Mouse (Mus musculus): ENCODE measurements around the gene Cep162. TPM values are rescaled to one million over a fixed set of nuclear protein-coding genes. Genes with fewer than 3 reads are reported as not detected.

The Cep162 gene
- polyA plus RNA-seq, 1 experiment from 2014 or later, result 7.8 TPM

- 0 out of 2 replicates have a peak, but pooled peaks have one; percentile 16 for ATAC-seq
Measured at GRCm38 (mm10) chr9:87145180-87145579, 110.2 kb downstream of the Cep162 start.

DNA sequence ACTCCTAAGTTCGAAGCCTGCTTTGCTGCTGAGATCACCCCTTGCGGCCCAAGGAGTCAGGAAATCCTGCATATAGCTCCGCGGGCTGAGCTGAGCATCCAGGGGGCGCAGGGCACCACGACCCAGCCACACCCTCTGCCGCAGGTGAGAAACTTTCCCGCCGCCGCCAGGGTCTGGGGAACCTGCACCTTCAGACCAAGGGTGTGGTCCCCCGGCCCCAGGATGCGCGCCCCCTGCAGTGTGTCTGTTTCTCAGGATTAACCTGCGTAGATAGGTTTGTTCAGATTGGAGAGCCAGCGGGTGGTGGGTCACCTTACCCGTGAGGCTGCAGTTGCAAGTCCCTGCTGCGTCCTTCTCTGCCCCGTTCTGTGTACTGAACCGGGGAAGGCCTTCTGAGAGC is 110.8 kb downstream of the Cep162 start:
- Histone ChIP-seq H3K27ac (ENCODE audit: low read length) (no peak overlapping the region), H3K27me3 (replicated peaks; ENCODE audit: control insufficient read depth, insufficient read depth, low read length) (peaks cover 24% of the 10 kb centered on the region), H3K9me3 (ENCODE audit: control insufficient read depth, low read length) (no peaks in the 10 kb centered on the region), H3K36me3 (ENCODE audit: control insufficient read depth, insufficient read depth) (no peaks in the 10 kb centered on the region), H3K4me3 (replicated peaks; ENCODE audit: low read length) (peak overlapping the region; percentile 45), H3K4me2 (ENCODE audit: low read length) (peak overlapping the region; percentile 74), H3K9ac (replicated peaks; ENCODE audit: low read depth, low read length) (peak overlapping the region; percentile 43), H3K4me1 (replicated peaks; ENCODE audit: control insufficient read depth, insufficient read depth, low read length) (peaks cover 12% of the 10 kb centered on the region)
- ATAC-seq, result peak; percentile 41
- under 1% methylated on average over 19 of the region's 19 CpGs for WGBS

More at GRCm38 (mm10) chr9:87145180-87145579, 110.2 kb downstream of the Cep162 start:
- Histone ChIP-seq H3K4me1 (replicated peaks; ENCODE audit: control insufficient read depth, insufficient read depth, low read length) (peaks cover 12% of the 10 kb centered on the region), H3K9ac (replicated peaks; ENCODE audit: low read depth, low read length) (no peak overlapping the region), H3K4me2 (ENCODE audit: low read length) (peak overlapping the region; percentile 74), H3K36me3 (ENCODE audit: control insufficient read depth, insufficient read depth) (no peaks in the 10 kb centered on the region), H3K27me3 (replicated peaks; ENCODE audit: control insufficient read depth, insufficient read depth, low read length) (peaks cover 24% of the 10 kb centered on the region), H3K9me3 (ENCODE audit: control insufficient read depth, low read length) (no peaks in the 10 kb centered on the region), H3K27ac (ENCODE audit: low read length) (no peak overlapping the region), H3K4me3 (replicated peaks; ENCODE audit: low read length) (peak overlapping the region; percentile 45)
- WGBS, result 4% methylated on average over 15 of the region's 15 CpGs

DNA sequence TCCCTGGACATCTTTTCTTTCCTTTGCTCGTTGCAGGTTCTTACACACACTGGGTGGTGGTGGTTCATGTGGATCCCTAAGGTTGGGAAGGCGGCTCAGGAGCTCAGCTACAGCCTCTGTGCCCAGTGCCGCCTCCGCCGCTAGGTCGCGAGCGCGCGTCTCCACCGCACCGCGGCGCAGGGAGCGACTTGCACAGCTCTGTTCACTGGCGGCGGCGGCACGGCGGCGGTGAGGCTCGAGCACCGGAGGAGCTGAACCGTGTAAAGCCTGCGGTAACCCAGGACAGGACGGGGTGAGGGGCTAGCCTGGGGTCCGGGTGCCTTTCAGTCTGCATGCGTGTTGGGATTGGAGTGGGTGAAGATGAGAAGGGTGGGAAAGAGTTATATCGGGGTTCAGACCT is 111.2 kb downstream of the Cep162 start, which contains the start of gene Mrap2:
Gene Mrap2, plus strand, starts transcription at position 201 of the 400 bp plus-strand sequence.
- under 1% methylated on average over 29 of the region's 29 CpGs for WGBS
- Histone ChIP-seq H3K4me3 (replicated peaks; ENCODE audit: low read length) (peak within 1 kb of the TSS; percentile 45), H3K36me3 (ENCODE audit: control insufficient read depth, insufficient read depth) (no peaks in the 10 kb centered on the region), H3K9me3 (ENCODE audit: control insufficient read depth, low read length) (no peaks in the 10 kb centered on the region), H3K27me3 (replicated peaks; ENCODE audit: control insufficient read depth, insufficient read depth, low read length) (peaks cover 24% of the 10 kb centered on the region), H3K4me2 (ENCODE audit: low read length) (peak within 1 kb of the TSS; percentile 74), H3K9ac (replicated peaks; ENCODE audit: low read depth, low read length) (peak within 1 kb of the TSS; percentile 43), H3K27ac (ENCODE audit: low read length) (no peak within 1 kb of the TSS), H3K4me1 (replicated peaks; ENCODE audit: control insufficient read depth, insufficient read depth, low read length) (peaks cover 12% of the 10 kb centered on the region)
- ATAC-seq, result peak; percentile 97

DNA sequence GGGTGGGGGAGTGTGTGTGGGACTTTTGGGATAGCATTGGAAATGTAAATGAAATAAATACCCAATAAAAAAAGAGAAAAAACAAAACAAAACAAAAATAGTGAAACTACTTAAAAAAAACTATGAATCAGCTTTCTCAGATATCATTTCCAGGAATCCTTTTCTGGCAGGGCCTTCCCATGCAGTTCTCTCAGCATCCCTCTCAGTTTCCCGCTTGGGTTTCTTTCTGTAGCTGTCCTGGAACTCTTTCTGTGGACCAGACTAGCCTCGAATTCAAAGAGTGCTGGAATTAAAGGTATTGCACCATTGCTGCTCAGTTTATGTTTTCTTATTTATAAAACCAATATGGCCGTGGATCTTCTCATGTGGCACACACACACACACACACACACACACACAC is 112.3 kb downstream of the Cep162 start:
- H3K27ac ChIP-seq (ENCODE audit: low read length), result no peak overlapping the region
- WGBS, result 87% methylated on average over 3 of the region's 3 CpGs
- H3K9ac ChIP-seq (replicated peaks; ENCODE audit: low read depth, low read length), result no peak overlapping the region
- H3K27me3 ChIP-seq (replicated peaks; ENCODE audit: control insufficient read depth, insufficient read depth, low read length), result peaks cover 24% of the 10 kb centered on the region
- ATAC-seq, result no peak
- no peak overlapping the region for H3K4me3 ChIP-seq (replicated peaks; ENCODE audit: low read length)
- no peaks in the 10 kb centered on the region for H3K9me3 ChIP-seq (ENCODE audit: control insufficient read depth, low read length)
- H3K4me1 ChIP-seq (replicated peaks; ENCODE audit: control insufficient read depth, insufficient read depth, low read length), result peaks cover 12% of the 10 kb centered on the region
- no peaks in the 10 kb centered on the region for H3K36me3 ChIP-seq (ENCODE audit: control insufficient read depth, insufficient read depth)
- no peak overlapping the region for H3K4me2 ChIP-seq (ENCODE audit: low read length)

Other genes with a start within 250 kb of the Cep162 start
- 5.1 and 6.1 TPM in 2 replicates for gene Ripply2, start 240.0 kb downstream of the Cep162 start, polyA plus RNA-seq (2015; fragmentation: Nextera tagmentation; extraction: Ambion mirVana)
- 68.4 and 80.6 TPM in 2 replicates for gene Cyb5r4, start 233.5 kb downstream of the Cep162 start, polyA plus RNA-seq (2015; fragmentation: Nextera tagmentation; extraction: Ambion mirVana)
- gene Mrap2, start 111.2 kb downstream of the Cep162 start, polyA plus RNA-seq (2015; fragmentation: Nextera tagmentation; extraction: Ambion mirVana), result 0.94 and 2.0 TPM in 2 replicates

Measured in forebrain, embryonic 16.5 days (tissue).